ENCODE assay signal across 9 mouse cellular contexts in genomic region chr4:134307367-134308072, GRCm38 (mm10). TPM values are rescaled to one million over a fixed set of nuclear protein-coding genes. Genes with fewer than 3 reads are reported as not detected.
DNase-seq lines count a peak whose midpoint lies in the region; ATAC-seq lines count a peak whose summit lies in the region.
"Had no signal": no experiment of that assay in that cellular context is flagged by ENCODE, and none has a peak within 500 bp of the region (broad histone marks: within the 10 kb centered on the region; RNA-seq: fewer than 3 reads in every experiment).

No protein-coding gene starts in this region.

- ATAC-seq in forebrain, embryonic 13.5 days, result peak; percentile 41; the same call in 1 of the 2 replicates
- ATAC-seq in heart, embryonic 15.5 days (replicated peaks; ENCODE audit: insufficient number of reproducible peaks, insufficient read depth, low FRiP score, low read depth), result 0 out of 2 replicates have a peak, but pooled peaks have one; percentile 55
- peak; percentile 34; the same call in 1 of the 2 replicates for ATAC-seq in liver, embryonic 11.5 days (replicated peaks; ENCODE audit: low FRiP score)
- ATAC-seq in stomach, embryonic 14.5 days (ENCODE audit: insufficient number of reproducible peaks, insufficient read depth, low FRiP score, low read depth), result 0 out of 2 replicates have a peak, but pooled peaks have one; percentile 33

- H3K4me2 ChIP-seq in forebrain, embryonic 13.5 days, result peak overlapping the region; percentile 25; the same call in 1 of the 2 replicates
- H3K4me2 ChIP-seq in heart, embryonic 15.5 days, result peak overlapping the region; percentile 43
- peak overlapping the region; percentile 38 for H3K4me2 ChIP-seq in liver, embryonic 11.5 days
- peak overlapping the region; percentile 11; the same call in 1 of the 2 replicates for H3K4me2 ChIP-seq in stomach, embryonic 14.5 days (replicated peaks; ENCODE audit: low read depth, low read length)

- no peaks in the 10 kb centered on the region for H3K9me3 ChIP-seq in forebrain, embryonic 13.5 days (replicated peaks)
- H3K9me3 ChIP-seq in heart, embryonic 15.5 days (replicated peaks), result no peaks in the 10 kb centered on the region
- no peaks in the 10 kb centered on the region for H3K9me3 ChIP-seq in liver, embryonic 11.5 days (ENCODE audit: control insufficient read depth, low read length)
- H3K9me3 ChIP-seq in stomach, embryonic 14.5 days (ENCODE audit: control insufficient read depth, low read depth, low read length), result no peaks in the 10 kb centered on the region

- no peak overlapping the region for H3K9ac ChIP-seq in forebrain, embryonic 13.5 days
- 0 out of 2 replicates have a peak overlapping the region, but pooled peaks have one; percentile 2 for H3K9ac ChIP-seq in heart, embryonic 15.5 days
- no peak overlapping the region for H3K9ac ChIP-seq in liver, embryonic 11.5 days (ENCODE audit: low read depth, low read length)
- peak overlapping the region; percentile 1; the same call in 1 of the 2 replicates for H3K9ac ChIP-seq in stomach, embryonic 14.5 days (replicated peaks; ENCODE audit: low read depth, low read length)

- peak overlapping the region; percentile 35 for H3K27ac ChIP-seq in forebrain, embryonic 13.5 days
- peak overlapping the region; percentile 43 for H3K27ac ChIP-seq in heart, embryonic 15.5 days
- no peak overlapping the region for H3K27ac ChIP-seq in liver, embryonic 11.5 days (ENCODE audit: low read depth, low read length)
- H3K27ac ChIP-seq in stomach, embryonic 14.5 days (ENCODE audit: low read length), result no peak overlapping the region

- DNase-seq in adrenal gland, adult 8-10 months, result peak; percentile 29
- peak; percentile 75 for DNase-seq in kidney, postnatal 14 days
- DNase-seq in liver, embryonic 11.5 days (ENCODE audit: low spot score), result peak; percentile 50
- peak; percentile 67 to 74 for DNase-seq in monocyte, adult 2 months (ENCODE audit: low read depth in 1 of 2, low spot score in 2 of 2)
- DNase-seq in cerebellum, adult 11-12 months, result no peak

- H3K4me1 ChIP-seq in forebrain, embryonic 13.5 days, result peaks cover 9% of the 10 kb centered on the region
- peaks cover 14% of the 10 kb centered on the region for H3K4me1 ChIP-seq in heart, embryonic 15.5 days (replicated peaks)
- H3K4me1 ChIP-seq in liver, embryonic 11.5 days (replicated peaks; ENCODE audit: control insufficient read depth, insufficient read depth, low read length), result 0 out of 2 replicates have a peak, but pooled peaks cover 7% of the 10 kb centered on the region
- H3K4me1 ChIP-seq in stomach, embryonic 14.5 days (ENCODE audit: control insufficient read depth, insufficient read depth, low read length), result peaks cover 8% of the 10 kb centered on the region; the same call in 1 of the 2 replicates

- 20% methylated on average over 12 of the region's 12 CpGs for WGBS in forebrain, embryonic 13.5 days
- 9% methylated on average over 12 of the region's 12 CpGs for WGBS in heart, embryonic 15.5 days
- 20% methylated on average over 12 of the region's 12 CpGs for WGBS in liver, embryonic 11.5 days
- WGBS in stomach, embryonic 14.5 days, result 9% methylated on average over 12 of the region's 12 CpGs

- H3K4me3 ChIP-seq in forebrain, embryonic 13.5 days, result no peak overlapping the region
- 0 out of 2 replicates have a peak overlapping the region, but pooled peaks have one; percentile 2 for H3K4me3 ChIP-seq in heart, embryonic 15.5 days
- no peak overlapping the region for H3K4me3 ChIP-seq in liver, embryonic 11.5 days (ENCODE audit: low read depth, low read length)
- no peak overlapping the region for H3K4me3 ChIP-seq in stomach, embryonic 14.5 days (ENCODE audit: low read depth, low read length)
- H3K4me3 ChIP-seq: erythroblast, embryonic 14.5 days had no signal

- no peaks in the 10 kb centered on the region for H3K27me3 ChIP-seq in forebrain, embryonic 13.5 days
- no peaks in the 10 kb centered on the region for H3K27me3 ChIP-seq in heart, embryonic 15.5 days
- no peaks in the 10 kb centered on the region for H3K27me3 ChIP-seq in liver, embryonic 11.5 days (replicated peaks; ENCODE audit: control insufficient read depth, insufficient read depth, low read length)
- no peaks in the 10 kb centered on the region for H3K27me3 ChIP-seq in stomach, embryonic 14.5 days (ENCODE audit: control insufficient read depth, insufficient read depth, low read length)

- no peaks in the 10 kb centered on the region for H3K36me3 ChIP-seq in forebrain, embryonic 13.5 days (ENCODE audit: poor library complexity, severe bottlenecking)
- H3K36me3 ChIP-seq in heart, embryonic 15.5 days, result no peaks in the 10 kb centered on the region
- no peaks in the 10 kb centered on the region for H3K36me3 ChIP-seq in liver, embryonic 11.5 days (ENCODE audit: control insufficient read depth, insufficient read depth, low read length)
- H3K36me3 ChIP-seq in stomach, embryonic 14.5 days (ENCODE audit: control insufficient read depth, insufficient read depth, low read length), result no peaks in the 10 kb centered on the region

RNA-seq across cellular contexts. Expression of gene Trim63, which starts 7.4 kb away (rescaled TPM):
- total RNA-seq in adrenal gland, adult 8-10 months (2022), result not detected
- 0.16 TPM in 1 of 2 replicates, not detected in the other for polyA plus RNA-seq in forebrain, embryonic 13.5 days (2015; fragmentation: Nextera tagmentation; extraction: Ambion mirVana)
- polyA plus RNA-seq in heart, embryonic 15.5 days (2015; fragmentation: Nextera tagmentation; extraction: Ambion mirVana), result 137 and 156 TPM in 2 replicates
- 0.19 and 0.33 TPM in 2 replicates for polyA plus RNA-seq in liver, embryonic 11.5 days (2014; fragmentation: Nextera tagmentation; extraction: Ambion mirVana)
- polyA plus RNA-seq in stomach, embryonic 14.5 days (2014; fragmentation: Nextera tagmentation; extraction: Ambion mirVana), result not detected in 2 replicates
- polyA plus RNA-seq: erythroblast, embryonic 14.5 days had no signal

RNA-seq across cellular contexts. Expression of gene Pdik1l, which starts 19.8 kb away (rescaled TPM):
- 10 to 100 TPM; 13.0 to 20.0 (median 15.5) TPM for total RNA-seq in adrenal gland, adult 8-10 months (2022)
- 32.4 and 37.3 TPM in 2 replicates for polyA plus RNA-seq in forebrain, embryonic 13.5 days (2015; fragmentation: Nextera tagmentation; extraction: Ambion mirVana)
- 11.3 and 14.3 TPM in 2 replicates for polyA plus RNA-seq in heart, embryonic 15.5 days (2015; fragmentation: Nextera tagmentation; extraction: Ambion mirVana)
- 19.3 and 20.0 TPM in 2 replicates for polyA plus RNA-seq in liver, embryonic 11.5 days (2014; fragmentation: Nextera tagmentation; extraction: Ambion mirVana)
- 19.0 and 19.6 TPM in 2 replicates for polyA plus RNA-seq in stomach, embryonic 14.5 days (2014; fragmentation: Nextera tagmentation; extraction: Ambion mirVana)

RNA-seq across cellular contexts. Expression of gene Slc30a2, which starts 35.5 kb away (rescaled TPM):
- 100 to 1,000 TPM in 2 of 4 experiments, 10 to 100 TPM in 2; 29.5 to 113 (median 69.5) TPM for total RNA-seq in adrenal gland, adult 8-10 months (2022)
- polyA plus RNA-seq in forebrain, embryonic 13.5 days (2015; fragmentation: Nextera tagmentation; extraction: Ambion mirVana), result not detected in 2 replicates
- polyA plus RNA-seq in heart, embryonic 15.5 days (2015; fragmentation: Nextera tagmentation; extraction: Ambion mirVana), result 0.18 and 0.21 TPM in 2 replicates
- not detected in 2 replicates for polyA plus RNA-seq in liver, embryonic 11.5 days (2014; fragmentation: Nextera tagmentation; extraction: Ambion mirVana)
- polyA plus RNA-seq in stomach, embryonic 14.5 days (2014; fragmentation: Nextera tagmentation; extraction: Ambion mirVana), result not detected in 2 replicates
- polyA plus RNA-seq: erythroblast, embryonic 14.5 days had no signal

RNA-seq across cellular contexts. Expression of gene Grrp1, which starts 53.6 kb away (rescaled TPM):
- total RNA-seq in adrenal gland, adult 8-10 months (2022), result 10 to 100 TPM in 2 of 4 experiments, 1 to 10 TPM in 2; 9.5 to 12.5 (median 10.1) TPM
- polyA plus RNA-seq in forebrain, embryonic 13.5 days (2015; fragmentation: Nextera tagmentation; extraction: Ambion mirVana), result 4.7 and 5.1 TPM in 2 replicates
- polyA plus RNA-seq in heart, embryonic 15.5 days (2015; fragmentation: Nextera tagmentation; extraction: Ambion mirVana), result 5.0 and 5.1 TPM in 2 replicates
- 2.5 and 3.8 TPM in 2 replicates for polyA plus RNA-seq in liver, embryonic 11.5 days (2014; fragmentation: Nextera tagmentation; extraction: Ambion mirVana)
- 4.1 and 4.5 TPM in 2 replicates for polyA plus RNA-seq in stomach, embryonic 14.5 days (2014; fragmentation: Nextera tagmentation; extraction: Ambion mirVana)

Comparison
In these comparisons a context has a peak if more than half of its experiments do, and no peak if none do; other contexts are left out.
1. H3K27ac ChIP-seq: peak in forebrain, embryonic 13.5 days (single experiment) and heart, embryonic 15.5 days (single experiment); none in liver, embryonic 11.5 days (single experiment) and stomach, embryonic 14.5 days (single experiment).
2. H3K9ac ChIP-seq: peak in heart, embryonic 15.5 days (single experiment) and stomach, embryonic 14.5 days (single experiment); none in forebrain, embryonic 13.5 days (single experiment) and liver, embryonic 11.5 days (single experiment).
3. RNA of gene Trim63, which starts 7.4 kb away (polyA plus RNA-seq): 137 to 156 TPM in heart, embryonic 15.5 days; 0.19 to 0.33 TPM in liver, embryonic 11.5 days, 0.16 TPM in forebrain, embryonic 13.5 days and not detected in stomach, embryonic 14.5 days; every median in the first group is over 100 times any median in the second.
4. Peak in every context shown above with its lines, with median percentiles within 50 percentile points of each other: ATAC-seq and H3K4me2 ChIP-seq.